Mouse (Mus musculus): ENCODE measurements around the gene Smyd4.

Smyd4 gene

DNA sequence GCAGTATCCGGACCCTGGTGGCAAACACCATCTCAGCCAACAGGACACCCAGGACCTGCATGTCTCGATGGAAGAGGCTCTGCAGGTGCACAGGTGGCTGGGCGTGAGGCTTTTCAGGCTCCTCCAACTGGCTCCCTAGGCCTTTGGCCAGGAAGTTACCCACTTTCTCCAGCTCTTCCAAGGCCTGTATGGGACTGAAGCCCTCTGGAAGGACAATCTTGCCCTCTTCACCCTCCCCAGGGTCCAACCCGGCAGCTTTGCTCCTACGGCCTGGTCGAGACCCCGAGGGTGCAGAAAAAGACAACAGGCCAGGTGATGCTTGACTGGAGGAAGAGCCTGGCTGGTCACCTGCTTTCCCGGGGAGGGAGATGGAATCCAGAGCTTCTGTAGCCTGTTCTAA is 103.8 kb downstream of the Smyd4 start:
- DNase-seq (ENCODE audit: low read depth, low spot score): no peak

DNA sequence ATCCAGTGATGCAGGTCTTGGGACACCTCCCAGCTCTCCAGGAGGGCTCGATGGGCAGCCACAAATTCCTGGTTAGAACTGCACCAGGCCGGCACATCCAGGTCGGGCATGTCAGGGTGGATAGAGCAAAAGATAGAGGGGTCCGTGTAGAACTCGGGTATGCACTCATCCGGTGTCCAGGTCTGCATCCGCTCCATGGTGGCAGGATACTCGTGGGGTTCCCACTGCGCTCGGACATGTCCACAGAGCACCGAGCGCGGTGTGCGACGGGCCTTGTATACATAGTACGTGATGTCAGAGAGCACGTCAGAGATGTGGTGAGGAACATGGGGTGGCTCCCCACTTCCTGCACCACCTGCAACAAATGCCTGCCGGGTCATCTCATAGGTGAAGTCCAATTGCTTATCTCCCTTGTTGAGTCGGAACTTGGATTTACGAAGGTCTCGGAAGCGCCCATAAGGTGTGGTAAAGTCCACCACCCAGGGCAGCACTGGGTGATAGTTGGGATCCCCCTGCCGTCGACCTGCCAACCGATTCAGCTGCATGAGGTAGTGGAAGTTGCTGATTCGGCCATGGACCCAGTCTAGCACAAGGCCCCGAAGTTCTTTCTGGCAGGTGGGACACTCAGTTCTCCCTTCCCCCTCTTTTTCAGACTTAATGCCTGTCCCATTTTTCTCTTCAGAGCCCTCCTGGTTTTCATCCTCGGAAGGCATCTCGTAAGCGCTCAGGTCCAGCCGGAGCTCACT is 104.8 kb downstream of the Smyd4 start:
- DNase-seq (ENCODE audit: low read depth, low spot score): no peak

DNA sequence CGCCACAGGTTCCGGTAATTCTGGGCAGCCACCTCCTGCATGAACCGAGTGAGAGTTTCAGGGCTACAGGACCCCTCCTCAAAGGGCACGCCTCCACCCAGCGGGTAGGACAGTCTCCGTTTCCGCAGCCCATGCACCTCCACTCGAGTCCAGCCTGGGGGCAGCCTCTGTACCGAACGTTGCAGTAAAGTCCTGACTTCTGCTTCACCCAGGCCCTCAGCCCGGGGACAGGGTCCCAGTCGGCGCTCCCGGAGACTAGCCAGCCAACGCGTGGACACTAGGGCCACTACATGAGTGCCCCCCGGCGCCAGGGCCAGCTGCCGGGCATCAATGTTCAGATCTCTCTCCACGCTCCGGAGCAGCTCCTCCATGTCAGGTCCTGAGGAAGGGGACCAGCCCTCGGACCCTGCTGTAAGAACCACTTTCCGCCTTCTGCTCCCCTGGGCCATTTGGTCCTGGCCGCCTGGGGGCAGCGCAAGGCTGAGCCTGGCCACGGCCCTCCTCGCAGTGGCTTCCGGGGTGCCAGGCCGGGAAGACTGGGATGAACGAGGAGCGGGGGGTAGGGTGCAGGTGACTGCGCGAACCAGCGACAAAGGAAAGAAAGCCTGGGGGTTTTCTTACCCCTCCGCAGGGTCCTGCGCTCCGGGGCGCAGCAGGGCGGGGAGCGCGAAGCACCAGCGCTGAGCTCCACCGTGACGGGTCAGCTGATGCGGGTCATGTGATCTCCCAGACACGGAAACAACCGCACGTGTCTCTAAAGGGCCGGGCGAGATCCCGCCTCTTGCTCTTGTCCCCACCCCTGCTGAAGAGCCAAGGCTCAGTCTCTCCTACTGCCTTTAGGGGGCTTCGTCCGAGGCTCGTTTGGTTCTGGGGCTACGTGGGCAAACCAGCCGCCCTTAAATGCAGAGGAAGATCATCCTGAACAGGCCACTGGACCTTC is 106.0 kb downstream of the Smyd4 start, which contains the start of gene Wdr81:
Gene Wdr81, minus strand, starts transcription at position 727 of the 940 bp plus-strand sequence.
- peak; percentile 88 for DNase-seq (ENCODE audit: low read depth, low spot score)

Data from skeletal muscle tissue, adult 2 months (tissue).